Mouse (Mus musculus): ENCODE results near the gene Slc2a9. TPM values are rescaled to one million over a fixed set of nuclear protein-coding genes. Genes with fewer than 3 reads are reported as not detected.
"Not testable (repeated sequence)": the region's sequence is repeated elsewhere in the genome, so short reads cannot be mapped to it uniquely, and the experiment has no call there.

Slc2a9 gene
- polyA plus RNA-seq, 1 experiment from 2014 or later = 1.3 TPM

DNA sequence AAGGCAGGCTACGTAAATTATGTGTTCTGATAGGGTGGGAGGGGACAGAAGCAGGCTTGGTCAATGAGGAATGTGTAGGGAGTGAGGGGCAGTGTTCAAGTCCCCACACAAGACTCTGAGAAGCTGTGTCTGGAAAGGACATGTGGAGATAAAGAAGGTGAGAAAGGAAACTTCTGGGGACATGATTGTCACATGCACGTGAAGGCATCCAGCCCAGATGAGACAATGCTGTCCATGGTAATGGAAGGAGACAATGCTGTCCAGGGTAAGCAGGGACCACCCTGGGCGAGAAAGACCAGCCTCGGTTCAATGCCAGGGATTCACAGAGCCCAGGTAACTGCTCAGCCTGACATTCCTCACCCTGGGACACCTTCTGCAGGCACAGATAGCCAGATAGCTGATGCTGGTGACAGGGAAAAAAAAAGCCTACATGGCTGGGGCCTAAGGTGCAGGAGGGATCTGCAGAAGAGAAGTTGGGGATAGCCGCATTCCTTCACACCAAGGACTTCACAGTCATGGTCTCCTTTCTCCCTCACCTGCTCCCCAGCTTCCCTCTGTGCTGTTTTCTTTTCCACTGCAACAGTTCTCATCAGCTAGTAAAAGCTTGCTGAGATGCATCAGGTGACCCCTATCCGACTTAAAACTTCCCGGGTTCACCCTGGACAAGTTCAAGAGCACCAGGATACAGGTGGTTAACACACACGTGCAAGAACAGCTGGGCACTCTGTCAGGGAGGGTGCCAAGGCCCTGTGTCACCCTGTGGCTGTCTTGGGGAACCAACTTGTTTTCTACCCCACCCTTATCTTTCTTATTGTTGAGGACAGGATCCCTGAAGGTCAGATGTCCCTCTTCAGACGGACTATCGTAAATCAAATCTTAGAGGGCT is 21.9 kb downstream of the Slc2a9 start:
- Histone ChIP-seq H3K9me3 (replicated peaks) (no peaks in the 10 kb centered on the region), H3K4me3 (replicated peaks) (no peak overlapping the region), H3K36me3 (no peaks in the 10 kb centered on the region), H3K27ac (replicated peaks) (no peak overlapping the region), H3K4me1 (peaks cover 17% of the 10 kb centered on the region; the same call in 1 of the 2 replicates), H3K27me3 (no peaks in the 10 kb centered on the region), H3K4me2 (replicated peaks) (peak overlapping the region; percentile 61; the same call in 1 of the 2 replicates), H3K9ac (no peak overlapping the region)
- WGBS = 80% methylated on average over 10 of the region's 10 CpGs
- ATAC-seq (ENCODE audit: insufficient number of reproducible peaks, low FRiP score, low TSS enrichment, low read depth) = no peak

- Histone ChIP-seq H3K36me3 (no peaks in the 10 kb centered on the region), H3K9me3 (replicated peaks) (no peaks in the 10 kb centered on the region), H3K4me2 (replicated peaks) (peak overlapping the region; percentile 61), H3K4me1 (peaks cover 17% of the 10 kb centered on the region; the same call in 1 of the 2 replicates), H3K4me3 (replicated peaks) (peak overlapping the region; percentile 35), H3K9ac (no peak overlapping the region), H3K27ac (replicated peaks) (no peak overlapping the region; the same call in 1 of the 2 replicates), H3K27me3 (no peaks in the 10 kb centered on the region)
- WGBS = 19% methylated on average over 22 of the region's 22 CpGs
- ATAC-seq (ENCODE audit: insufficient number of reproducible peaks, low FRiP score, low TSS enrichment, low read depth) = no peak
These were observed 22.8 kb downstream of the Slc2a9 start for GRCm38 (mm10) chr5:38479908-38480725.

DNA sequence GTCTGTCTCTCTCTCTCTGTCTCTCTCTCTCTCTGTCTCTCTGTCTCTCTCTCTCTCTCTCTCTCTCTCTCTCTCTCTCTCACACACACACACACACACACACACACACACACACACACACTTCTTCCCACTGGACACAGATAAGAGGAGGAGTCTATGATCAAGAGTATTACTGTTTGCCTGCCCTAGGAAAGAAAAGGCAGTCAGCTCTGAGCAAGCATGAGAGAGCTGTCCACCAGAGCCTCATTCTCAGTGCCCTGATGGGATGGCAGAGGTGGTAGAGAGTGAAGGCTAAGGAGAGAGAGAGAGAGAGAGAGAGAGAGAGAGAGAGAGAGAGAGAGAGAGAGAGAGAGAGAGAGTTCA is 23.4 kb downstream of the Slc2a9 start:
- not testable (repeated sequence) for H3K36me3 ChIP-seq; H3K27me3 ChIP-seq; H3K9me3 ChIP-seq (replicated peaks); H3K27ac ChIP-seq (replicated peaks); H3K9ac ChIP-seq; ATAC-seq (ENCODE audit: insufficient number of reproducible peaks, low FRiP score, low TSS enrichment, low read depth)
- Histone ChIP-seq H3K4me1 (peaks cover 17% of the 10 kb centered on the region; the same call in 1 of the 2 replicates), H3K4me2 (replicated peaks) (peak overlapping the region; percentile 61), H3K4me3 (replicated peaks) (peak overlapping the region; percentile 35)

DNA sequence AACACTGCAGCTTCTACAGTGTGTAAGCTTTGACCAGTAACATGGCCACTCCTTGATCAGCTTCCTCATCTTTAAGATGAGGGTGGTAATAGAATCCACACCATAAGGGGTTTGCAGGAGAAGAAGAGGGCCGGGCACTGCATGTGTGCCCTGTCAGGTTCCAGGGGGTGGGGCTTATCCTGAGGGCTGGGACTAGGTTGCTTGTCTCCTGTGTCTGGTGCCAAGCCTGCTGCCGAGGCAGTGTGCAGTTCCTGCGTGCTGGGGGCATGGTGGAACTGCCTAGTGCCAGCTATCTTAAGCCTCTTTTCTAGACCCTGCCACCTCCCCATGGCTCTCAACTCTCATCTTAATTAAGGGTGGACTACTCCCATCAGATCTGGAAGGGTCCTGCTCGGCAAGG is 23.9 kb downstream of the Slc2a9 start:
- Histone ChIP-seq H3K27ac (replicated peaks) (no peak overlapping the region), H3K4me1 (peaks cover 17% of the 10 kb centered on the region; the same call in 1 of the 2 replicates), H3K9me3 (replicated peaks) (no peaks in the 10 kb centered on the region), H3K4me2 (replicated peaks) (no peak overlapping the region), H3K9ac (no peak overlapping the region), H3K27me3 (no peaks in the 10 kb centered on the region), H3K4me3 (replicated peaks) (no peak overlapping the region), H3K36me3 (no peaks in the 10 kb centered on the region)
- 29% methylated on average over 4 of the region's 4 CpGs for WGBS
- ATAC-seq (ENCODE audit: insufficient number of reproducible peaks, low FRiP score, low TSS enrichment, low read depth) = peak; percentile 31; the same call in 1 of the 2 replicates

DNA sequence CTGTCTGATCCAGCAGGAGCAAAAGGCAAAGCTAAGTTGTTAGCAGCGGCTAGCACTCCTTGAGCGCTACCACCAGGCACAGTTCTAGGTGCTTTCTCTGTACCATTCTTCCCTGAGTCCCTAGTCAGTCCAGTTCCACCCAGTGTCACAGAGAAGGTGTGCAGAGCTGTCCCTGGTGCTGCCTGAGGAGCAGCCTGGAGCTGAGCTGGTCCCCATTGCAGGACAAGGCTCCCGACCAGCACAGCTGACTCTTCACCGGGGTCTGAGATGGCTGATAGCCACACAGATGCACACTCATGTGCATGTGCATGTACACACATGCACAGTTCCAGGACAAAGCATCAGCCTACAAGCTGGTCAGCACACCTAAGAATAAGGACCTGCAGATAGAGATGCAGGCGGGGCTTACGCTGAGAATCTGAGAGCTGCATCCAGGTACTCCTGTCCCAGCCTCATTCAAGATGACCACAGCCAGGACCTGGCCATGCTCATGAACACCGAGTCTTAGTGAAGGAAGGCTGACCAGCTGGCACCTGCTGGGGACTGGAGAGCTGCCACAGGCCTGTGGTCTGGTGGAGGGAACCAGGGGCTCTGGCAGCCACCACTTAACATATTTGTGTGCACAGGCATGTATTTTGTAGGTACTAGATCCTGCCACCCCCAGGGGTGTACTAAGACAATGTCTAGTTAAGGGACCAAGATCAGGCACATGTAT is 25.1 kb downstream of the Slc2a9 start:
- H3K27me3 ChIP-seq = no peaks in the 10 kb centered on the region
- WGBS = 83% methylated on average over 7 of the region's 7 CpGs
- H3K4me1 ChIP-seq = peaks cover 17% of the 10 kb centered on the region; the same call in 1 of the 2 replicates
- no peak for ATAC-seq (ENCODE audit: insufficient number of reproducible peaks, low FRiP score, low TSS enrichment, low read depth)
- H3K36me3 ChIP-seq = no peaks in the 10 kb centered on the region
- no peak overlapping the region for H3K9ac ChIP-seq
- no peak overlapping the region for H3K4me3 ChIP-seq (replicated peaks)
- H3K9me3 ChIP-seq (replicated peaks) = no peaks in the 10 kb centered on the region
- no peak overlapping the region for H3K4me2 ChIP-seq (replicated peaks)
- no peak overlapping the region for H3K27ac ChIP-seq (replicated peaks)

- H3K27me3 ChIP-seq = no peaks in the 10 kb centered on the region
- no peaks in the 10 kb centered on the region for H3K36me3 ChIP-seq
- no peak overlapping the region for H3K4me3 ChIP-seq (replicated peaks)
- WGBS = 85% methylated on average over 25 of the region's 25 CpGs
- no peak overlapping the region for H3K4me2 ChIP-seq (replicated peaks)
- H3K27ac ChIP-seq (replicated peaks) = no peak overlapping the region
- H3K9ac ChIP-seq = no peak overlapping the region
- peaks cover 17% of the 10 kb centered on the region; the same call in 1 of the 2 replicates for H3K4me1 ChIP-seq
- H3K9me3 ChIP-seq (replicated peaks) = no peaks in the 10 kb centered on the region
- ATAC-seq (ENCODE audit: insufficient number of reproducible peaks, low FRiP score, low TSS enrichment, low read depth) = no peak
These were observed 25.9 kb downstream of the Slc2a9 start for GRCm38 (mm10) chr5:38476861-38477565.

GRCm38 (mm10) chr5:38470881-38471280 is 32.1 kb downstream of the Slc2a9 start:
- H3K27ac ChIP-seq (replicated peaks) = no peak overlapping the region
- no peak overlapping the region for H3K9ac ChIP-seq
- 66% methylated on average over 6 of the region's 6 CpGs for WGBS
- no peaks in the 10 kb centered on the region for H3K9me3 ChIP-seq (replicated peaks)
- H3K4me1 ChIP-seq = no peaks in the 10 kb centered on the region
- no peaks in the 10 kb centered on the region for H3K27me3 ChIP-seq
- no peak overlapping the region for H3K4me3 ChIP-seq (replicated peaks)
- H3K4me2 ChIP-seq (replicated peaks) = no peak overlapping the region
- no peaks in the 10 kb centered on the region for H3K36me3 ChIP-seq
- ATAC-seq (ENCODE audit: insufficient number of reproducible peaks, low FRiP score, low TSS enrichment, low read depth) = no peak

DNA sequence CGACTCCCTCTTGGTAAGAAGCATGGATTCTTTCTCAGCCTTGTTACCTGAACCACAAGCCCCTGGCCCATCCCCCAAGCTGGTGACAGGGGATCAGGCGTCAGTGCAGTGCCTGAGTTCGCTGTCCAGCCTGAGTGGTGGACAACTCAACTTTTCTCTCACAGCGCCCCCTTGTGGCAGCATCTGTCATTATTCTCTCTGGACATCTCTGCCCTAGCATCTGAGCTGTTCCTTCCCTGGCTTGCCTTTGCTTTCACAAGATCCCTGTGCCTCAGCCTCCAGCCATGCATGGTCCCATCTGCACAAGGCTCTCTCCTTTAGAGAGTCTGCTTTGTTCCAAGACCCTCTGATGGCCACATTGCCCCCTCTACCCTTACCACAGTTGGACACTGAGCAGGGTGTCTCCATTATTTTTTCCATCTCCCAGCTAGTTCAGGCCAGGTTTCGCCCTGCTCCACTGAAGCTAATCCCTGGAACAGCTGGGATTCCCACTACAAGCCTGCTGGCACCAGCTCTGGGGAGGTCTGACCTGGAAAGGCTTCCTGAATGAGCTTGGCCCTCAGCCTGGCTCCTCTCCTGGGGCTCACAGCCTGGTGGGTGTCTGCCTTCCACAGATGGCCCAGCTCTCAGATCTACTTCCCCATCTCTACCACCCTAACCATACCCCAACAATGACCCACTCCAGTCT is 32.9 kb downstream of the Slc2a9 start:
- Histone ChIP-seq H3K9ac (no peak overlapping the region), H3K27me3 (no peaks in the 10 kb centered on the region), H3K4me3 (replicated peaks) (no peak overlapping the region), H3K4me1 (no peaks in the 10 kb centered on the region), H3K4me2 (replicated peaks) (no peak overlapping the region), H3K9me3 (replicated peaks) (no peaks in the 10 kb centered on the region), H3K36me3 (no peaks in the 10 kb centered on the region), H3K27ac (replicated peaks) (no peak overlapping the region)
- ATAC-seq (ENCODE audit: insufficient number of reproducible peaks, low FRiP score, low TSS enrichment, low read depth) = peak; percentile 47; the same call in 1 of the 2 replicates
- WGBS = 27% methylated on average over 5 of the region's 5 CpGs

DNA sequence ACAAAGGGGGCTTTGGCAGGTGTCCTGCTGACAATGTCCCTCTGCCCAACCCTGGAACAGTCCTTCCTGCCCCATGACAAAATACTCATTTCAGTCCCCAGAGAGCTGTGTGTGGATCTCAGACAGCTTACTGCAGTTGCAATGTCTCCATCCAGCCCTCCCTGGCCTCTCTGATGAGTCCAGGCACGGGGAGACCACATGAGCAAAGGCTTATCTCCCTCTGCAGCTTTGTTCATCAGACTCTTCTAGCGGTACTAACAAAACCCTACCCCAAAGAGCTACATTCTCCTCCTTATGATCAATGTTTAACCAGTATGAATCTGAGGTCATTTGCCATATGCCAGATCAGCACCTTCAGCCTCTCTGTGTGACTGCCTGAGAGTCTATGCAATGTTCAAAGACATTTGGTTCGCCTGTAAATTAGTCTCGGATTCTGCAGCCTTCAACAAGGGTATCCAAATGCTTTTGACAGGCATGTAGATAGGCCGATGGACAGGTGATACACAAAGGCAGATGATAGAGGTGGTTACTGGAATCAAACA is 36.3 kb downstream of the Slc2a9 start:
- 66% methylated on average over 5 of the region's 5 CpGs for WGBS

DNA sequence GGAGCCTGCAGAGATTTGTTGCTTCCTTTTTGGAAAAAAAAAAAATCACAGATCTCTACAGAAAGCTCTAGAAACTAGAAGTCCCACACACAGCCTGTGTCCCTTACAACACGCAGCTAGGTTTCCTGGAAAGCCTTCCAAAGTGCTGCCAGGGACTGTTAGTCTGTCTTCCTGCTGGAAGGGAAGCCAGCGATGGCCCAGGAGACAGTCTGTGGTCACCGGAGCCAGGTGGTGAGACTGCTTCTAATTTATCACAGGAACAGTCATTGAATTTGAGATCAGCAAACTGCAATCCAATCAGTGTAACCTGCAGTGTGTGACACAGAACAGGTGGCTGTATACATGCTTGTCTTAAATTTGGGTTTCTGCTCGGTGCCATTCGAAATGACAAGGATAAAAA is 41.7 kb downstream of the Slc2a9 start:
- Histone ChIP-seq H3K27ac (replicated peaks) (no peak overlapping the region), H3K4me3 (replicated peaks) (no peak overlapping the region), H3K9me3 (replicated peaks) (no peaks in the 10 kb centered on the region), H3K36me3 (no peaks in the 10 kb centered on the region), H3K9ac (no peak overlapping the region), H3K4me2 (replicated peaks) (no peak overlapping the region), H3K27me3 (no peaks in the 10 kb centered on the region), H3K4me1 (no peaks in the 10 kb centered on the region)
- ATAC-seq (ENCODE audit: insufficient number of reproducible peaks, low FRiP score, low TSS enrichment, low read depth) = no peak
- 59% methylated on average over 5 of the region's 5 CpGs for WGBS

More for the DNA sequence above, 36.3 kb downstream of the Slc2a9 start:
- ATAC-seq (ENCODE audit: insufficient number of reproducible peaks, low FRiP score, low TSS enrichment, low read depth) = no peak
- Histone ChIP-seq H3K9me3 (replicated peaks) (no peaks in the 10 kb centered on the region), H3K9ac (no peak overlapping the region), H3K4me2 (replicated peaks) (no peak overlapping the region), H3K27me3 (no peaks in the 10 kb centered on the region), H3K4me1 (no peaks in the 10 kb centered on the region), H3K4me3 (replicated peaks) (no peak overlapping the region), H3K36me3 (no peaks in the 10 kb centered on the region), H3K27ac (replicated peaks) (no peak overlapping the region)
